Mouse (Mus musculus) WW6 (cell line): ENCODE measurements around the gene Gpr25.
A peak's percentile ranks its signal among the peaks of the same experiment; 100 is the strongest.

Source experiments
- DNase-seq: peaks from one replicate; pipeline ENCODE4 v3.0.0-alpha.2; 2013; ENCODE audit warnings: low read depth, low spot score

Gpr25 gene

DNA sequence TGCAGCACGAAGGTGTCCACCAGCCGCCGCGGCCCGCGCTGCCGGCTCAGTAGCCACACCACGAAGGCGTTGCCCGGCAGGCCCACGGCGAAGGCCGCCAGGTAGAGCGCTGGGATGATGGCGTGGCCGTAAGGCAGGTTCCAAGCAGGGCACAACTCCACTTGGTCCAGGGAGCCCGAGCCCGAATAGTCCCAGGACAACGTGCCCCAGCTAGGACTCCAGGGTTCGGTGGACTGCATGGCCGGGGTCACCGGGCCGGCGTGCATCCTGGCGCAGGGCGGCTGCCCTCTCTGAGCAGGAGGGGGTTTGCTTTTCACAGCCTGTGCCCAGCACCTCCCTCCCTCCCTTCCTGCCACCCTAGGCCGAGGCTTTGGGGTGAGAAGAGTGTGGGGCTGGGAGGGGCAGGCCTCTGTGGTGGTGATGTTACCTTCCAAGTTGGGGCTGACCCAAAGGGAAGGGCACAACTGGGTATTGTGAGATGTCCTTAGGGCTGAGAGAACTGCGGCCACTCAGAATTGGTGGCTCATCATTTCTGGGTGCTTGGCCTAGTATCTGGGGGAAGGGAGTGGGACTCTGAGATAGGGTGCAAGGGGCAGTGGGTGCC lies at the start of gene Gpr25:
Gene Gpr25, minus strand, starts transcription at position 239 of the 604 bp plus-strand sequence.
- DNase-seq = no peak

DNA sequence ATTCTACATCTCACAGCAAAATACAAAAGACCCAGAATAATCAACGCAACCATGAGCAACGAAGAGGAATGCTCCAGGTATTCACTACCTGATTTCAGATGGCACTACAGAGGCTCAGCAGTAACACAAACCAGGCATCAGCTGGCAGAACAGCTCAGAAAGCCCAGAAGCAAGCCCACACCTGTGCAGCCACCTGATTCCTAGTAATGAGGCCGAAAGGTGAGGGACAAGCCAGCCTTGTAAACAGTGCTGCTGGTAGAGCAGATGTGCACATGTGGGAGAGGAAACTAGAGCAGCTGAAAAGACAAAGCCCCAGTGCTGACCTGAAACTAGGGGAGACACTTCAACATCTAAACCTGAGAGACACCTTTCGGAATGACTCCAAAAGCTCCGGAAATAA lies 48.5 kb upstream of the Gpr25 start:
- no peak for DNase-seq

DNA sequence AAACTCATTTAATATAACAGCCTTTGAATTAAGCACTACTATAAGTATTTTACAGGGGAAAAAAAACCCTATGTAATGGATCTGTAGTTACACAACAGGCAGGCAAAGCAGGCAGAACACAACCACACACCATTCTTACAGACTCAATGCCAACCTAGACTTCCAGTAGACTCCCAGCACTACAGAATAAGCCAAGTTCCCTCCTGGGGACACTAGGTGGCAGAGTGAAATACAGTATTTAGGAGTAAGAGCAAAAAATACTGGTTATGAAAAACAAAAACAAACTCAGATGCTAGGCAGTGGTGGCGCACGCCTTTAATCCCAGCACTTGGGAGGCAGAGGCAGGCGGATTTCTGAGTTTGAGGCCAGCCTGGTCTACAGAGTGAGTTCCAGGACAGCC lies 45.8 kb upstream of the Gpr25 start:
- DNase-seq = no peak

DNA sequence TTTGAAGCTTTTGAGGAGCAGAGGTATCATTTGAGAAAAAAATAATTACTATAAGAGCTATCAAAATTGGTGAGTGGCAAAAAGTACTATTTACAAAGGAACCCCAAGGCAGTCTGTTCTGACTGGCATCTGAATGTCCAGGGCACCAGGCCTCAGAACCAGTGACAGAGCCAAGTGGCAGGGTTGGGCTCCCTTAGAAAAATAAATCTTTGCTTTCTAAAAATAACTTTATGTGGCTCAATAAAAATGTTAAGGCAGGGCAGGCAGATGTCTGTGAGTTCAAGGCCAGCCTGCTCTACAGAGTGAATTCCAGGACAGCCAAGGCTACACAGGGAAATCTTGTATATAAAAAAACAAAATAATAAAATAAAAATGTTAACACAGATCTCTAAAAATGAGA lies 33.3 kb upstream of the Gpr25 start:
- no peak for DNase-seq

DNA sequence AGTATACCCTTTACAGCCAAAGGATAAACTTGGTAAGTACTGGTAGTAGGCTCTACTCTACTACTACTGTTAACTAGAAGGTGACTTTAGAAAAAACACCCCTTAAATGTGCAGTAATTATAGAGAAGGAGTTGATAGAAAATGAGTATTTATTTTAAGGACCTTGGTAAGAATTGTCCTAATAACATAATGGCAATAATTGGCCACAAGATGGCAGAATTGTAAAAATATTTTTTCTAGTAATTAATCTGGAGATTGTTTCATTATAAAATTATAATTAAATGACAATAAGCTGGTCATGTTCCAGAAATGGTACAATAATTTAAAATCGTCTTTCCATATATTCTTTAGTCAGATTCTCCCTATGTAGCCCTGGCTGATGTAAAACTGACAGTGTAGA lies 29.1 kb upstream of the Gpr25 start:
- no peak for DNase-seq

DNA sequence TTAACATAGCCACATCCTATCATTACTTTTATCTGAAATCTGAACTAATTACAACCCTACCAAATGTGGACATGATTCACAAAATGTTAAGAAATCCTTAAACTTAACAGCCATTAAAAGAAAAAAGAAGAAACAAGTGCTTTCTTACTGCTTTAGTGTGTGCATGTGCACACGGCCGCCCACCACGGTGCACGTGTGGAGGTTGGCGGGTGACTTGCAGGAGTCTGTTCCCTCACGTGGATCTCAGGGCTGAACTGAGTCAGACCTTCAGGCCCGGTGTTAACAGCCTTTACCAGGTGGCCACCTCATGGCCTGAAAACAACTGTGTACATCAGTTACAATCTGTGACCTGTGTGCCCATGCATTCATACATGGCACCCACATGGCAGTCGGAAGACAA lies 16.7 kb upstream of the Gpr25 start:
- DNase-seq = no peak

DNA sequence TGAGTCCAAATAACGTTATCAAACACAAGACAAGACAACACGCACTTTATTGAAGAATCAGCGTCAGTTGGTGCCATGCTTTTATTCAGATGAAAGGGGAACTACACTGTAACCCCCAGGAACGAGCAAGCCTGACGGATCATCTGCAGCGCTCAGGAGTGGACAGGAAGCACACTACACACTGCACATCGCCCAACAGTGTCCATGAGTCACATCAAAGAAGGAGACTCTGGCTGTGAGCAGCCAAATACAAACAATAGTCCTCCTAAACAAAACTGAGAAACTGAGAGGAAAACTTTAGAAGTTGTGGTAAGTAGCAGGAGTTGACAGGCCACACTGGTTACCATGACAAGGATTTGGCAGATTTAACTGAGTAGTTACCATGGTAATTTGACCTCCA lies 7.6 kb upstream of the Gpr25 start:
- no peak for DNase-seq

DNA sequence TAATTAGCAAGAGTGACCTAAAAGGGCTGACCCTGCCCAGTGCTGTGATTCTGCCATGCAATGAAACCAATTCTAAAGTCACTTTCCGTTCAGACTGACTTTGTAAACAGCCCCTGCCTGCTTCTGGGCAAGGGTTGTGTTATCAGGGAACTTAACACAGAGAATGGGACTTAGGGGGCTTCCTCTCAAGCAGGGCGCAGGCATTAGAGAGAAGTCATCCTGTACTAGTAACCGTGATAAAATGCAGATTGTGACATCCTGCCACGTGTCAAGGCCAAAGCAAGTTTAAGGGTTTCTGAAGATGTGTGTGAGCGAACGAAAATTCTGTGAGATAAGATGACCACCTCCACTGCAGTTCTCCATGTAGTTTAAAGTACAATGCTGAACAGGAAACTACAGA lies 5.5 kb upstream of the Gpr25 start:
- no peak for DNase-seq

DNA sequence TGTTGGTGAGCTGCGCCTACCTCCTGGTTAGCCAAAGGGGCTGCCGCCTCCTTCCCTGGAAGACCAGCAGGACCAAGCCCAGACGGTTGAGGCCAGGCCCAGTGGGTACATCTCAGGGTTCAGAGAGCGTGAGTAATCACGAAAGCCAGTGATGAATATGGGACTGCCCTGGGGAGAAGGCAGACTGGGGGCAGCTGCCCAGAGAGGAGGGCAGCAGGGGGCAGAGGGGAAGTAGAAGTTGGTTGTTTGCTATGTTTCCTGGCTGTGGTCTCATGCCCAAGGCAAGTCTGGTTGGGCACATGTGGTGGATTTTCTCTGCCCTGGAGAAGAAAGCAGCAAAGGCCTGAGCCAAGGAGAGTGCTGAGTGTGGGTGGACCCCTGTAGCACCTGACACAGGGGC lies 2.7 kb upstream of the Gpr25 start:
- no peak for DNase-seq

DNA sequence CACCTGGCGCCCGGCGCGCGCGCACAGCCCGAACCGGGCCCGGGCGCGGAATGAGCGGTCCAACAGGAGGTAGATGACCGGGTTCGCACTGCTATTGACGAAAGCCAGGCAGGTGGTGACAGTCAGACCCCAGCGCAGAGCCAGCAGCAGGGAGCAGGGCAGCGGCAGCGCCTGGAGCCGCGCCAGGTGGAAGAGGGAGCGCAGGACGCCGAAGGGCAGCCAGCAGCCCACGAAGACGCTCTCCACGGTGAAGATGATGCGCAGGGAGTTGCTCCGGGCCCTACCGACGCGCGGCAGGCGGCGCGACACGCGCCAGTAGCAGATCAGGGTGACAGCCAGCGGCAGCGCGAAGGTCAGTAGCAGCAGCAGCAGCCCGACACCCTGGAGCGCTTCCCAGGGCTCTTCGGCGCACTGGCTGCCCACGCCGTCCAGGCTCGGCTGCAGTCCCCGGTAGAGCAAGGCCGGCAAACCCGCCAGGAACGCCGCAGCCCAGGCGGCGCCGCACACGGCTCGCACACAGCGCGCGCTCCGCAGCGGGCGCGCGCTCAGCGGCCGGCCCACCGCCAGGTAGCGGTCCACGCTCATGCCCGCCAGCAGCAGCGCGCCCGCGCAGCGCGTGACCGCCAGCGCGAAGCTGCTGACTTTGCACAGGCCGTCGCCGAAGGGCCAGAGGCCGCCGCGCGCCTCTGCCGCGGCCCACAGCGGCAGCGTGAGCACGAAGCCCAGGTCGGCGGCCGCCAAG lies 609 bp downstream of the Gpr25 start:
- peak; percentile 31 for DNase-seq

DNA sequence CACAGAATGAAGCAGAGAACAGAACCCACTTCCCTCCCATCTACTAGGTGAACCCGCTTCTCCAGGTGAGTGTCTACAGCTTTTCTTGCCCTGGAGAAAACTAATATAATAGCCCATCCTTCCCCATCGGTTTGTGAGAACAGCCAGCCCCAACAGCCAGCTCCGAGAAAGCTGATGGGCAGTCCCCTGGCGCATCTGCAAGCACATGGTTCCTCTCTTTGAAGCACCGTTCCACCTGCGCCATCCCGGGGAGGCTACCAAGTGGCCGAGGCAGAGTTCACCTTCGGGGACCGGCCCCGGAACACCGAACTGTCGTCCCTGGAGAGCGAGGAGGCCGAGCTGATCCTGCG lies 1.2 kb downstream of the Gpr25 start:
- no peak for DNase-seq

DNA sequence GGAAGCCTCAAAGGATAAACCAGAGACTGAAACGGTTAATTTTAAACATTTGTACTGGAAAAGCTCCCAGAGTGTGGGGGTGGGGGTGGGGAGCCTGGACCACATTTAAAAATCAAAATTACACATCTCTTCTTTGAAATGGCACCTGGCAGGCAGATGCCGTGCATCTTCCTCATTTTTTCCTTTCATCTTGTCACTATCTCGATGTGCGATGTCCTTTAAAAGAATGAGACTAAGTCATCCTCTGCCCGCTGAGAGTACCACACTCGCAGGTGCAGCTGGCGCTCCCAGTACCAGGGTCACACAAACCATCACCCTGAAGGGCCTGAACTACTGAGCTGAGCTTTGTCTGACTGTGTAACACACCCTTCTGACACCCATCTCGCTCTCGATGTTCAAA lies 2.2 kb downstream of the Gpr25 start:
- DNase-seq = no peak

DNA sequence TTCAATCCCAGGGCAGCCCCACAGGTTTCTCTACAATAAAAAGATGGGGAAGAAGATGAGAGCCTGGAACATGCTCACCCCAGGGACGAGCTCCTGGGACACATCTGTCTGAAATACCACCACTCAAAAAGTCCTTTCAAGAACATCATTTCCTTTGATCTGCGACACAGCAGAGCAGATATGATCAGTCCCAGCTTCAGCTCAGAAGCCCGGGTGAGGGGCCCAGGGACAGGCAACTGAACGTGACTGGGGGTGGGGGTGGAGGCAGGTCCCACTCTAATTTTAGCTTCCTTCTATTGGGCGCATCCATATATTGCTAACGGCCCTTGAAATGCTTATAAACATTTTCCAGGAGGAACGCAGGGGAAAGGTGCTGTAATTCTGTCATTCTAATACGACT lies 5.0 kb downstream of the Gpr25 start:
- DNase-seq = no peak

DNA sequence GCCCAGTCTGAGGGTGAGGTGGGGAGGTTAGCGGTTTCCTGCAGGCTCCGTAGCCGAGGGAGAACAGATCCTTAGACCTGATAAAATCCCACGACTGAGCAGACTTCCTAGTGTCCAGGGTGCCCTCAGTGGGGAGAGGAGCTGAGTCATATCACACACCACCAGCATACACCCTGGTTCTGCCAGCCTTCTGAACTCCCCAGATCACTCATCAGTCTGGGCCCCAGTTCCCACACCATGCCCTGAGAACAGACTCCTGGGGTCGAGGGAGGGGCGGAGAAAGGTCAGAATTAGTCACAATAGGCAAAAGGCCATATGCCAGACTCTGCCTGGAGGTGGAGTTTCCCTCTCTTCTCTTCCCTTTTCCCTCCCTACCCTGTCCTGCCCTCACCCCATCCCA lies 5.5 kb downstream of the Gpr25 start:
- DNase-seq = no peak

DNA sequence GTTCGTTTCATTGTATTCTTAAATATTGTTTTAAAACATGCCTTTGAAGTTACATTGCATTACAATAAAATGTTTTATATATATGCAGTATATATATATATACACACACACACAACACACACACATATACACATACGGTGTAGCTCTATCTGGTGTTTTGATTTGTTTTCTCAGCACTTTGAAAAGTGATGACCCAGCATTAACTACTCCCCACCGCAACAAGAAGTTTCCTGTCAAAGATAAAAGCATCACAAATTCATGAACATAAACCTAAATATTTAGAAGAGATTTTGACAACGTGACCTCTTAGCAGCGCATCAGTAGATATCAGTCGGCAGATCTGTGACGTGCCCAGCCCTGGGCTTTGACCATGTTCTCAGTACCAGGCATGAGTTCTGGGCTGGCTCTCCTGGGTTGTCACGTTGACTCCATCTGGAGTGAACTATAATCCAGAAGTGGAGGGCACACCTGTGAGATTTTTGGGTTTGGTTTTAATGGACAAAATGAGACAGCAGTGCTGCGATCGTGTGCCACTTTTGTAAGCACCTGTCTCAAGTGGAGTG lies 6.1 kb downstream of the Gpr25 start:
- DNase-seq = no peak

DNA sequence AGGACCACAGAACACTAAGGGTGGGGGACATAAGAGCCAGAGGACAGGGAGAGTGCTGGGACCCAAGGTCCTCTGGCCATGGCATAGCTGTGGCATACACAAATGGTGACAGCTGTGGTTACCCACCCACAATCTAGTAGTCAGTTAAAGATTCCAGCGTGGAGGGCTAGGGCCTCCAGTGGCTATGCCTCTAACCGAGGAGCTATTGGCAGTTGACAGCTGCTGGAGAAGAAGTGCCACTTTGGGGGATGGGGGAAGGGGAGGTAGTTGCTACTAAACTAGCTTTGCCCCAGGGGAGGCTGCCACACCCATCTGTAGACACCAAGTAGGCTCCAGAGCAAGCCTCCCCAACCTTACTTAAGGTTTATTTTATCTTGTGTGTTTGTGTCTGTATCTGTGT lies 7.2 kb downstream of the Gpr25 start:
- DNase-seq = no peak

DNA sequence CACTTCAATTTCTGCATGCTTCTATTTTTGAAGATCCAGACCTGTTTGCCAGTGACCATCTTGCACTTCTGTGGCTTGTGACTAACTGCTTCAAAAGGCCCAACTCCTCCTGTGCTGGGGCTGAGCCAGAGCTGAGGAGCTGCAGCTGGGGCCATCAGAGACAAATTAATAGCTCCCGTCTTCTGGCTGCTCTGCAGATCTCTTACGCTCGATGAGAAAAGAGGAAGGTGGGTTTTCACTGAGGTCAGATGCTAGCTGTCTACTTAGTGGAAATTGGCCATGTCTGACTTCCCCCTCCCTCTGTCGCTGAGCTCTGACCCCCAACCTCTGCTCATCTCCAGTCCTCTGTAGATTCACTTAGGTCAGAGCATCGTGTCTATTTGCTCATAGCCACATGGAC lies 11.0 kb downstream of the Gpr25 start:
- no peak for DNase-seq

DNA sequence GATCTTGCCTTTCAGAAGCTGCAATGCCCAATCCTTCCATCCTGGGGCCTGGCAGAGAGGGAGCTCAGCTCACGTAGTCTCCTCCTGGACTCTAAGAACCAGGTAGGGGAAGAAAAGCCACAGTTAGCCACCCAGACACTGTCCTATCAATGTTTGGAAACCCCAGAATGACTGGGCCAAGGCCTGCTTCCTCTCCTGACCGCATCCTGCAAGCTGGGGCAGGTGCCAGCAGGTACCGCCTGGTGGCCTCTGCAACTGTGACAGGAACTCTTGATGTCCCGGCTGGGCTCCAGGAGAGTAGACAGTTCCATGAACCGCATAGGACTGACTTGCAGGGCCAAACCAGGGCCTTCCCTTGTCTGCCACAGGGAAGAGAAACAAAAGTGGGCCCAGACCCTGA lies 13.3 kb downstream of the Gpr25 start:
- no peak for DNase-seq

DNA sequence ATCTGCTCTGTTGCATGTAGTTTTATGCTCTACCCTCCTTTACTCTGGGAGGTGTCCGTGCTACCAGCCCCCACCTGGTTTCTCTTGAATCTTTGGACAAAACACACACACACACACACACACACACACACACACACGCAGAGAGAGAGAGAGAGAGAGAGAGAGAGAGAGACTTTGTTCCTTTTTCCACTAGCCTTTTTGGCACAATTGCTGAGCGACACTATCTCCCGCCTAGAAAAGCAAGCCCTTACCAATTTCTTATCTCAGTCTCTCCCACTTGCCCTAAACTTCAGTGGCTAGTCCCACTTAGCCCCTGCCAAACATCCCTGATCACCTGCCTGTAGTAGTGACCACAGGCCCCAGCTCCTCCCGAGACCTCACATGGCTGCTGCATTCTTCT lies 16.2 kb downstream of the Gpr25 start:
- DNase-seq = no peak

DNA sequence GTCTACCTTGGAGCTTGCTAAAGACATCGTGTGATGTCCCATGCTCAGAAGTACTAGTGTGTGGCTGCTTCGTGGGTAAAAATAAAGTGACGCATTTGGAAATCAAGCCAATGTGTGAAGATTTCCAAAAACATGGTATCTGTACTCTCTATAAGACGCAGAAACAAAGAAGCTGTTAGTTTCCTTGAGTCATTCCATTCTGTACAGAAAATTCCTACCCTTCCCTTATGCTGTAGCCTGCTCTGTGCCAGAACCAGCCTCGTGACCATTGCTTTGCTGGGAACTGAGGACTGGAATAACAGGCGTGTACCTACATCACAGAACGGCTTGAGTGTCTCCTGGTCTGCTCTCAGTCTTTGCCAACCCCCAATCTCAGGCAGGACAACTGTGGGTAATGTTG lies 18.9 kb downstream of the Gpr25 start:
- DNase-seq = no peak

DNA sequence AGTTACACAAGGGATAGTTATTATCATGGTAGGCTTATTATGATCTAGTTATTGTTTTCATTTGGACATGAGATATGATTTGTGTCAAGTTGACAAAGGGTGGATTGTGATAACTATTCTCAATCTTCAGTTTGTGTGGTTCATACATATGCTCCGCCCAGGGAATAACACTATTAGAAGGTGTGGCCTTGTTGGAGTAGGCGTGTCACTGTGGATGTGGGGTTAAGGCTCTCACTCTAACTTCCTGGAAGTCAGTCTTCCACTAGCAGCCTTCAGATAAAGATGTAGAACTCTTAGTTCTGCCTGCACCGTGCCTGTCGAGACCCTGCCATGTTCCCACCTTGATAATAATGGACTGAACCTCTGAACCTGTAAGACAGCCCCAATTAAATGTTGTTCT lies 22.2 kb downstream of the Gpr25 start:
- DNase-seq = no peak

DNA sequence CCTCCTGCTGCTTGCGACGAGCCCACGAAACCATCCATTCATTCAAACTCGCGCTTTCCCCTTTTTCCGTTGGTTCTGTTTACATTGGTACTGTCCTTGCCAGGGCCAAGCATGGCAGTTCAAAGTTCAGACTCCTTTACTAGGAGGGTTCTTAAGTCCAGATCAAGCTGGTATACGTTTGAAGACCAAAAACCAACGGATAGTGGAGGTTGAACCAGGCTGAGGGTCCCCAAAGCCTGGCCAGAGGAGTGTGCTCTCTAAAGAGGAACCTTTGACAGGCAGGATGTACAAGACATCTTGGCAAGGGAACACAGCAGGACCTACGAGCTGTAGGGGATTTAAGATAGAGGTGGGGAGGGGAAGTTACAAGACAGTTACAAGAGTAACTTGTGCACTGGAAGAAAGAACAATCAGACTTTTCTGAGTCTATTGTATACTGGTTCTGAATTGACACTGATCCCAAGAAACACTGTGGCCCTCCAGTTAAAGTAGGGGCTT lies 26.0 kb downstream of the Gpr25 start:
- no peak for DNase-seq

DNA sequence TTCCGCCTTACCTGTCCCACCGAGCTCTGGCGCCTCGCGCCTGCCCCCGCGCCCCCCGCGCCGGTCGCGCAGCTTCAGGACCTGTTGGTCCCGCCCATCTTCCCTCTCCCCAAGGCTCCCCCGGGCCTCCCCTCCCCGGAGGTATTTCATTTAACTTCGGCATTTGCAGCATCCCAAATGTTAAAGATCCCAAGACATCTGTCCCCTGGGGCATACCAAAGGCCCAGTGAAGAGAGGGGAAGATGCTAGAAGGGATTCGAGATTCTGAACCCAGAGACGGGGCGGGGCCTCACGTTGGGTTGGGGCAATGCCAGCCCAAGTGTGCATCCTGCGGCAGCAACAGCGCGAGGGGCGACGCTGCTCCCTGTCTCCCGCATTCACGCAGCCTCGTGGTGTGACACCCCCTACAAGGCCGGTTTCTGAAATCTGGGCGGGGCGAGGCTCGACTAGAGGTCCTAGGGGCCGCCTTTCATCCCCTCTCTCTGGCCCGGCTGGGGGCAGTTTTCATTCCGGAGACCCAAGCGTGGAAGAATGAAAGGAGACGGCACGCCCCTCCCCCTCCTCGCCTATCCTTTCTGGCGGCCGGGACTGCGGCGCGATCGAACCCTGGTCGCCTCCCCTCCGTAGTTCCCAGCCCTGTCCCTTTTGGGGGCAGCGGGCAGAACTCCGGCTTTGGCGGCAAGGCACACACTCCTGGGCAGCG lies 26.6 kb downstream of the Gpr25 start, which contains the start of gene Inava:
Gene Inava, minus strand, starts transcription at position 373 of the 703 bp plus-strand sequence.
- peak; percentile 86 for DNase-seq
